Mouse (Mus musculus) monocyte, adult 2 months (primary cell): ENCODE results near the gene Tdrkh.
A peak's percentile ranks its signal among the peaks of the same experiment; 100 is the strongest.

Experiments
- DNase-seq, 2 experiments: peaks; one replicate each; pipeline ENCODE4 v3.0.0; 2022; ENCODE audit warnings: low spot score in 2 of 2, low read depth in 1 of 2

Gene Tdrkh

GRCm38 (mm10) chr3:94388047-94388446 is 25.0 kb upstream of the Tdrkh start:
- no peak for DNase-seq

- DNase-seq: no peak
These were observed 23.7 kb upstream of the Tdrkh start for GRCm38 (mm10) chr3:94389420-94389819.

GRCm38 (mm10) chr3:94391001-94391400 is 22.1 kb upstream of the Tdrkh start:
- no peak for DNase-seq

GRCm38 (mm10) chr3:94392128-94392527 is 20.9 kb upstream of the Tdrkh start:
- no peak for DNase-seq

GRCm38 (mm10) chr3:94393049-94393448 is 20.0 kb upstream of the Tdrkh start:
- no peak for DNase-seq

GRCm38 (mm10) chr3:94396336-94396735 is 16.7 kb upstream of the Tdrkh start:
- DNase-seq: no peak

- no peak for DNase-seq
These were observed 16.2 kb upstream of the Tdrkh start for GRCm38 (mm10) chr3:94396851-94397250.

- DNase-seq: no peak
These were observed 14.9 kb upstream of the Tdrkh start, which contains the start of gene Lingo4 for GRCm38 (mm10) chr3:94398217-94398616. Gene Lingo4 (plus strand): TSS chr3:94398517.

GRCm38 (mm10) chr3:94398943-94399481 is 14.1 kb upstream of the Tdrkh start:
- DNase-seq: no peak

- no peak for DNase-seq
These were observed 13.3 kb upstream of the Tdrkh start for GRCm38 (mm10) chr3:94399663-94400310.

- DNase-seq: no peak
These were observed 10.6 kb upstream of the Tdrkh start for GRCm38 (mm10) chr3:94402451-94402850.

- DNase-seq: no peak
These were observed 8.6 kb upstream of the Tdrkh start for GRCm38 (mm10) chr3:94404366-94405054.

GRCm38 (mm10) chr3:94405561-94405960 is 7.5 kb upstream of the Tdrkh start:
- DNase-seq: no peak

- no peak for DNase-seq
These were observed 543 bp upstream of the Tdrkh start for GRCm38 (mm10) chr3:94412530-94412929.

GRCm38 (mm10) chr3:94430980-94431379 is 17.9 kb downstream of the Tdrkh start:
- DNase-seq: no peak

- no peak for DNase-seq
These were observed 21.2 kb downstream of the Tdrkh start for GRCm38 (mm10) chr3:94434305-94434704.

GRCm38 (mm10) chr3:94436420-94436819 is 23.3 kb downstream of the Tdrkh start:
- DNase-seq: no peak

- no peak for DNase-seq
These were observed 28.1 kb downstream of the Tdrkh start for GRCm38 (mm10) chr3:94441182-94441581.

GRCm38 (mm10) chr3:94442951-94443596 is 30.0 kb downstream of the Tdrkh start, which contains the start of gene Mrpl9:
Gene Mrpl9 (plus strand): TSS chr3:94443318.
- peak; percentile 64 to 84 for DNase-seq

GRCm38 (mm10) chr3:94443597-94443964 is 30.5 kb downstream of the Tdrkh start, which contains the start of gene Oaz3:
Gene Oaz3 (minus strand): TSS chr3:94443915.
- DNase-seq: no peak

- no peak for DNase-seq
These were observed 36.3 kb downstream of the Tdrkh start for GRCm38 (mm10) chr3:94449377-94449776.

- peak; percentile 33 to 44 for DNase-seq
These were observed 43.5 kb downstream of the Tdrkh start for GRCm38 (mm10) chr3:94456529-94457000.
